Mouse (Mus musculus): Measurements from ENCODE around the gene Fam107b.

The Fam107b gene

GRCm38 (mm10) chr2:3570186-3570585, at the start of gene Fam107b:
Fam107b (plus strand) TSS chr2:3570488.
- DNase-seq, result peak in 1 of 2 experiments; percentile 22

- DNase-seq, result no peak
These were observed 47.7 kb upstream of the Fam107b start for GRCm38 (mm10) chr2:3522558-3522957.

- no peak for DNase-seq
These were observed 44.0 kb upstream of the Fam107b start for GRCm38 (mm10) chr2:3526288-3526687.

GRCm38 (mm10) chr2:3541307-3542079, 28.8 kb upstream of the Fam107b start:
- no peak for DNase-seq

GRCm38 (mm10) chr2:3546055-3546454, 24.2 kb upstream of the Fam107b start:
- no peak for DNase-seq

GRCm38 (mm10) chr2:3546588-3546987, 23.7 kb upstream of the Fam107b start:
- DNase-seq, result peak; percentile 72 to 73

- no peak for DNase-seq
These were observed 318 bp downstream of the Fam107b start for GRCm38 (mm10) chr2:3570606-3571005.

GRCm38 (mm10) chr2:3573883-3574282, 3.6 kb downstream of the Fam107b start:
- DNase-seq, result no peak

GRCm38 (mm10) chr2:3575140-3575539, 4.9 kb downstream of the Fam107b start:
- no peak for DNase-seq

- DNase-seq, result no peak
These were observed 6.1 kb downstream of the Fam107b start for GRCm38 (mm10) chr2:3576346-3576745.

- DNase-seq, result no peak
These were observed 6.9 kb downstream of the Fam107b start for GRCm38 (mm10) chr2:3577216-3577615.

GRCm38 (mm10) chr2:3578180-3578902, 8.1 kb downstream of the Fam107b start:
- DNase-seq, result no peak

GRCm38 (mm10) chr2:3579316-3579902, 9.1 kb downstream of the Fam107b start:
- DNase-seq, result no peak

- no peak for DNase-seq
These were observed 12.5 kb downstream of the Fam107b start for GRCm38 (mm10) chr2:3582830-3583229.

GRCm38 (mm10) chr2:3585231-3585783, 15.0 kb downstream of the Fam107b start:
- DNase-seq, result no peak

- DNase-seq, result peak; percentile 78 to 86
These were observed 20.0 kb downstream of the Fam107b start for GRCm38 (mm10) chr2:3590086-3590915.

GRCm38 (mm10) chr2:3590916-3591197, 20.6 kb downstream of the Fam107b start:
- peak; percentile 81 to 86 for DNase-seq

- peak in 1 of 2 experiments; percentile 55 for DNase-seq
These were observed 24.5 kb downstream of the Fam107b start for GRCm38 (mm10) chr2:3594663-3595318.

- DNase-seq, result no peak
These were observed 30.1 kb downstream of the Fam107b start for GRCm38 (mm10) chr2:3600421-3600820.

- peak; percentile 86 to 93 for DNase-seq
These were observed 32.3 kb downstream of the Fam107b start for GRCm38 (mm10) chr2:3602599-3602998.

- DNase-seq, result peak in 1 of 2 experiments; percentile 24
These were observed 32.9 kb downstream of the Fam107b start for GRCm38 (mm10) chr2:3603181-3603580.
